Mouse (Mus musculus) adrenal gland, postnatal 10 days (tissue): ENCODE results near the gene Gfpt1. TPM values are rescaled to one million over a fixed set of nuclear protein-coding genes. Genes with fewer than 3 reads are reported as not detected.

Experiments
- DNase-seq: peaks from one replicate; pipeline ENCODE4 v3.0.0; 2021; ENCODE audit warnings: mixed read lengths
- total RNA-seq, 2 experiments: library from RNA; stranded (reverse); gene quantifications; 2 replicates each; pipeline ENCODE4 v1.2.3; 2021

Gfpt1 gene
- total RNA-seq, 2 experiments from 2014 or later, result 35.1 to 35.7 TPM

GRCm38 (mm10) chr6:87101281-87101954, 58.8 kb downstream of the Gfpt1 start:
- DNase-seq, result peak; percentile 93

- DNase-seq, result no peak
Measured at GRCm38 (mm10) chr6:87101955-87102353, 59.3 kb downstream of the Gfpt1 start.

- peak; percentile 38 for DNase-seq
Measured at GRCm38 (mm10) chr6:87102421-87102911, 59.8 kb downstream of the Gfpt1 start.

GRCm38 (mm10) chr6:87103314-87103713, 60.7 kb downstream of the Gfpt1 start:
- DNase-seq, result no peak

GRCm38 (mm10) chr6:87104123-87104796, 61.6 kb downstream of the Gfpt1 start, which contains the start of gene D6Ertd527e:
Gene D6Ertd527e, plus strand, starts transcription at chr6:87104746.
- DNase-seq, result no peak

- no peak for DNase-seq
Measured at GRCm38 (mm10) chr6:87111493-87111892, 68.8 kb downstream of the Gfpt1 start.

GRCm38 (mm10) chr6:87112125-87112524, 69.5 kb downstream of the Gfpt1 start:
- no peak for DNase-seq

GRCm38 (mm10) chr6:87115981-87116380, 73.3 kb downstream of the Gfpt1 start:
- no peak for DNase-seq

GRCm38 (mm10) chr6:87116596-87116995, 74.0 kb downstream of the Gfpt1 start:
- no peak for DNase-seq

GRCm38 (mm10) chr6:87119066-87119837, 76.6 kb downstream of the Gfpt1 start:
- DNase-seq, result no peak

- no peak for DNase-seq
Measured at GRCm38 (mm10) chr6:87119975-87120374, 77.3 kb downstream of the Gfpt1 start.

GRCm38 (mm10) chr6:87120661-87121060, 78.0 kb downstream of the Gfpt1 start:
- no peak for DNase-seq

GRCm38 (mm10) chr6:87121961-87122360, 79.3 kb downstream of the Gfpt1 start:
- no peak for DNase-seq

GRCm38 (mm10) chr6:87123406-87123805, 80.8 kb downstream of the Gfpt1 start:
- no peak for DNase-seq

GRCm38 (mm10) chr6:87123973-87124372, 81.3 kb downstream of the Gfpt1 start:
- DNase-seq, result no peak

- no peak for DNase-seq
Measured at GRCm38 (mm10) chr6:87127049-87127753, 84.6 kb downstream of the Gfpt1 start.

GRCm38 (mm10) chr6:87129861-87130260, 87.2 kb downstream of the Gfpt1 start:
- DNase-seq, result no peak

- no peak for DNase-seq
Measured at GRCm38 (mm10) chr6:87130628-87131027, 88.0 kb downstream of the Gfpt1 start.

GRCm38 (mm10) chr6:87131078-87131477, 88.4 kb downstream of the Gfpt1 start:
- DNase-seq, result no peak

- no peak for DNase-seq
Measured at GRCm38 (mm10) chr6:87133520-87133919, 90.9 kb downstream of the Gfpt1 start.

- no peak for DNase-seq
Measured at GRCm38 (mm10) chr6:87133966-87134546, 91.4 kb downstream of the Gfpt1 start.

- no peak for DNase-seq
Measured at GRCm38 (mm10) chr6:87138479-87138878, 95.8 kb downstream of the Gfpt1 start.
